Mouse (Mus musculus): ENCODE results near the gene Col4a2. TPM values are rescaled to one million over a fixed set of nuclear protein-coding genes. Genes with fewer than 3 reads are reported as not detected.
A peak's percentile ranks its signal among the peaks of the same experiment; 100 is the strongest.
"Not testable (repeated sequence)": the region's sequence is repeated elsewhere in the genome, so short reads cannot be mapped to it uniquely, and the experiment has no call there.

Col4a2 gene
- total RNA-seq, 1 experiment from 2014 or later, result 16.9 TPM

DNA sequence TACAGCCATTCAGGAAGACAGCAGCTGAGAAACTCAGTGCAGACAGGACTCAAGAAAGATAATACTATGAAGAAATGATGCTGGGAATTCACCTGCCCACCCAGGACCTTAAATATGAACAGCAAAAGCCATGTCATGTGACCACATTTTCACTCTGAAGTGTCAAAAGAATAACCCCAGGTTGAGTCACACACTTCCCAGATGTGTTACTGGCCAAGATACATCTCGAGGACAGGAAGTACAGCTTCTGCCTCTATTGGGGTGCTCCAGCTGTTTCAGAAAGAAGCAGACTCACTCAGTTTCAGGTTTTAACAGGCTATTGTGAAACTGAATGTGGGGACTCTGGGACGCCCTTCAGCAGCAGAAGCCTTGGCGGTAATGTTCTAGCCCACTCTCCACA lies 140.0 kb downstream of the Col4a2 start:
- ATAC-seq (replicated peaks in 1 of 2; ENCODE audit: insufficient read depth in 1 of 2, low FRiP score in 2 of 2, low TSS enrichment in 1 of 2, low read depth in 1 of 2, poor library complexity in 2 of 2, severe bottlenecking in 2 of 2), result peak; percentile 24 to 59; a peak in 3 of 4 replicates

DNA sequence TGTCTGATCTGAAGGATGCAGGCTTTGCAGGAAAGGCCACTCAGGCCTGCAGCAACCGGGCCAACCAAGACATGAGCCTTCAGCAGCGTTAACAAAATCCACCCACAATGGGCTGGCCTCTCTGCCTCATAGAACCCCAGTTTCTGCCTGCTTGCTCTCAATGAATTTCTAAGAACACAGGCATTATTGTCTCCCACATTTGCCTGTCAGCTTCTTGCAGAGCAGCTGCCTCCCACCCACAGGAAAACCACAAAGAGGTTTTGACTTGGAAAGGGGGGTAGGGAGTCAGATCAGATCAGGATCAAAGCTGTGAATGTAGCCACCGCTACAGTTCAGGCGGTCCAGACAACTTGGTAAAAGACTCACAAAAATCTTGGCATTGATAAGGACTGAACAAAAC lies 140.4 kb downstream of the Col4a2 start:
- ATAC-seq (replicated peaks in 1 of 2; ENCODE audit: insufficient read depth in 1 of 2, low FRiP score in 2 of 2, low TSS enrichment in 1 of 2, low read depth in 1 of 2, poor library complexity in 2 of 2, severe bottlenecking in 2 of 2), result peak in 1 of 2 experiments; percentile 13; a peak in 2 of 4 replicates

DNA sequence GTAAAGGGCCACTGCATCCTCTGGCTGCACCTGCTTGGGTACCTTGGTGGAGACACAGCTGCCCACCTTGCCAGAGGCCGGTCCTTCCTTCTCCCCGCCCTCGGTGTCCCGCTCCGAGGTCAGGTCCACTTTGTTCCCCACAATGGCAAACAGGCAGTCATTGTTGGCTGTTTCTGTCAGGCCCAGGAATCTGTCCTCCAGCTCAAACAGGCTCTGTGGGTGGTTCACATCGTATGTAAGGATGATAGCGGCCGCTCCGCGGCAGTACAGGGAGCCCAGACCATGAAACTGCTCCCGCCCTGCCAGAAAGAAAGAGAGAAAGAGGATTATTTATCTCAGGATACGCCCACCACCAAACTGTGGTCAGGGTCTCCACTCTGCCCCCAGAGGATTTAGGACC lies 141.6 kb downstream of the Col4a2 start:
- ATAC-seq (replicated peaks in 1 of 2; ENCODE audit: insufficient read depth in 1 of 2, low FRiP score in 2 of 2, low TSS enrichment in 1 of 2, low read depth in 1 of 2, poor library complexity in 2 of 2, severe bottlenecking in 2 of 2), result no peak

DNA sequence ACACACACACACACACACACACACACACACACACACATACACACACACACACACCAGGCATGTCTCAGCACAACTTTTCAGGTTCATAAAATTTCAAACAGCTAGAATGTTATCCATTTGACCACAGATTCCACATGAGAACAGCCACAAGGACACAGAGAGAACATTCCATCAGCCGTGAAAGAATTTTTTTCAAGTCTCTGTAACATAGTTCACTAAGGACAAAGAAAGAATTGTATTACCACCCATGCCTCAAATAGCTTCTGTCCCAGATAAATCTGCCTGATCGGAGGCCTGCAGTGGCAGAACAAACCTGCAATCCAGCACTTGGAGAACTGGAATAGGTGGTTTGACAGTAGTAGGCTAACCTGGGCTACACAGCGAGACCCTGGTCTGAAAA lies 144.7 kb downstream of the Col4a2 start:
- ATAC-seq (replicated peaks in 1 of 2; ENCODE audit: insufficient read depth in 1 of 2, low FRiP score in 2 of 2, low TSS enrichment in 1 of 2, low read depth in 1 of 2, poor library complexity in 2 of 2, severe bottlenecking in 2 of 2), result no peak

DNA sequence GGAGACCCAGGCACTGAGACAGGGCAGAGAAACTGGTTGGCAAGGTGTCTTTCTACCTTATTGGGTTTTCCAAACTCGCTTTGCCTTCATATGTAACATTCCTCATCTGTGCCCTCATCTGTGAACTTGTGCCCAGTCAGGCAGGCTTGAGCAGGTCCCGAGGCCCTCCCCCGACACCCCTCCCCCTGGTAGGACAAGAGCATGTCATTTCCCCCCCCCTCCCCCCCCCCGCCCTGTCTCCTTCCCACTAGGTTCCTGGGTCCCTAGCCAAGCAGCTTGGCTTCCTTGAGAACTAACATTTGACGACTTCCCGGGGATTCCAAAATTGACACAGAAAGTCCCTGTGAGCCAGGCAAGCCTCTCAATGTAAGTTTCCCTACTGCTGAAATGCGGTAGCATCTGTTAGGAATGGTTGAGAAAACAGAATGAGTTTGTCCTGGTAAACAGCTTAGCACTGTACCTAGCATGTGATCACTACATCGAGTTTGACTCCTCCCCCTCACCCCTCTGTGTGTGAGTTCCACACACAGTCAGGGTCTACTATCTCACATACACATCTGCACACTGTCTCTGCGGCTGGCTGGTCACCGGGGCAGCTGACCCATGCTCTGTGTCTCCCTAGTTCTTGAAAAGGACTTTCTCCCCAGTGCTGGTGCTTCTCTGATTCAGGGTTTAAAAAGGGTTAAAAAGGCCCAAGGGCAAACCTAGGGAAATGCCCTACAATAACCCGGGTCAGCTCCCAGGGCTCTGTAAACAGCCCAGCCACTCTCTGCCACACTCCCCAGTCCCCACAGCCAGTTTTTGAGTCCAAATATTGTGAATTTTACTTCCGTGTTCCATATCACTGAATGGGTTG lies 145.6 kb downstream of the Col4a2 start:
- ATAC-seq (replicated peaks in 1 of 2; ENCODE audit: insufficient read depth in 1 of 2, low FRiP score in 2 of 2, low TSS enrichment in 1 of 2, low read depth in 1 of 2, poor library complexity in 2 of 2, severe bottlenecking in 2 of 2), result no peak

DNA sequence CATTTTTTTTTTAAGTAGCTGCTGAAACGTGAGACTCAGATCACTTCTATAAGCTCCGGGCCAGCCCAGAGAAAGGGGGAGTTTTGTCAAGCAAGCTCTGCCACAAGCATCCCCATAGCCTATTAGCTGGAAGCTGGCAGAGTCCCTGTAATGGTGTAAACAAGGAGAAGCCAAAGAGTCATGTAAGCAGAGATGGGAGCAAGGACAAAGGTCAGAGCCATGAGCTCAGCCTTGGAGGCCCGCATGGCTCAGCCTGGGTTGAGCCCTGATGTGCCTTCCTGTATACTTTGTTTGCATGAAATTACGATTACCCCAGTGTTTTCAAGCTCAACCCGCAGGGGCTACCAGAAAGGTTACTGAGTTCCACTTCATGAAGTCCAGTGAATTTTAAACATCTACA lies 146.4 kb downstream of the Col4a2 start:
- no peak for ATAC-seq (replicated peaks in 1 of 2; ENCODE audit: insufficient read depth in 1 of 2, low FRiP score in 2 of 2, low TSS enrichment in 1 of 2, low read depth in 1 of 2, poor library complexity in 2 of 2, severe bottlenecking in 2 of 2)

DNA sequence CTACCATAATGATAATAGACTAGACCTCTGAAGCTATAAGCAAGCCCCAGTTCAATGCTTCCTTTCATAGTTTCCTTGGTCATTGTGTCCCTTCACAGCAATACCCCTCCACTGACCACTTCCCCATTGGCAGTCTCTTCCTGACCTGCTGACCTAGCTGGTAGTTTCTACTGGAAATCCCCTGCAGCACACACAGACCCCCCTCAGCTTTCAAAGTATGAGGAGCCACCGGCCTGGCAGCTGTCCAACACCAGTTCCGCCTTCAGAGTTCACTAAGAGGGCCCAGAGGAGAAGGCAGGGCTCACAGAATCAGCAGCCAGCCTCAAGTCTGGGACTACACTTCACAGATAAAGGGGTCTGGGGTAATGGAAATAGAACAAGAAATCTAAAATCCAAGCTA lies 148.3 kb downstream of the Col4a2 start:
- ATAC-seq (replicated peaks in 1 of 2; ENCODE audit: insufficient read depth in 1 of 2, low FRiP score in 2 of 2, low TSS enrichment in 1 of 2, low read depth in 1 of 2, poor library complexity in 2 of 2, severe bottlenecking in 2 of 2), result peak in 1 of 2 experiments; percentile 36; a peak in 2 of 4 replicates

DNA sequence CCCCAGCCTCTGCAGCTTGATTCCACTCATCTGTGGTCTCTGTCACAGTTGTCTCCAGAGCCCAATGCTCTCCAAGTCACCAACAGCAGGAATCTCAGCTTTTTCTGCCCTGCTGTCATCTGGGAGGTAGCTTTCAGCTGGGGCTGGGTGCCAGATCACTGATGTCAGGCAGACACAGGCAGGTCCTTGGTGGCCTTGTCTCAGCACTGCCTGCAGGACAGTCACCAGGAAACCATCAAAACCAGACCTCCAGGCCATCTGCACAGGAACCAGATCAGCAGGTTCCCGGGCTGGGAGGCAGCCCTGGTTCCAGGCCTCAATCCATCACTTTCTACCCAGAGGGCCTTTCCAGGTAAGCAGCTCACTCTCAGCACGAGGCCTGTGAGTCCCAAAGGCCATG lies 149.2 kb downstream of the Col4a2 start:
- no peak for ATAC-seq (replicated peaks in 1 of 2; ENCODE audit: insufficient read depth in 1 of 2, low FRiP score in 2 of 2, low TSS enrichment in 1 of 2, low read depth in 1 of 2, poor library complexity in 2 of 2, severe bottlenecking in 2 of 2)

DNA sequence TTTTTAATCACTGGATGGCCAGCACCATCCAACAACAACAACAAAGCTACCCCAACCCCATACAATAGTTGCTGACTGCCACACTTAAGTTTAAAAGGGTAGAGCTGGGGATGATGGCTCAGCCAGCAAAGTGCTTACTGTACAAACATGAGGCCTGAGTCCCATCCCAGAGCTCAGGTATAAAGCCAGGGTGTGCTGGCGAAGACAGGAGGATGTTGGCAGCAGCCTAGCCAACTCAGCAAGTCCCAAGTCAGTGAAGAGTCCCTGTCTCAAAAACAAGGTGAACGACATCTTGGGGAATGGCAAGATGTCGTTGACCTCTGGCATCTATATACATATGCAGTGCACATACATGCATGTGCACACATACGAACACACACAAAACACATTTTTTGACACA lies 150.0 kb downstream of the Col4a2 start:
- ATAC-seq (replicated peaks in 1 of 2; ENCODE audit: insufficient read depth in 1 of 2, low FRiP score in 2 of 2, low TSS enrichment in 1 of 2, low read depth in 1 of 2, poor library complexity in 2 of 2, severe bottlenecking in 2 of 2), result no peak

DNA sequence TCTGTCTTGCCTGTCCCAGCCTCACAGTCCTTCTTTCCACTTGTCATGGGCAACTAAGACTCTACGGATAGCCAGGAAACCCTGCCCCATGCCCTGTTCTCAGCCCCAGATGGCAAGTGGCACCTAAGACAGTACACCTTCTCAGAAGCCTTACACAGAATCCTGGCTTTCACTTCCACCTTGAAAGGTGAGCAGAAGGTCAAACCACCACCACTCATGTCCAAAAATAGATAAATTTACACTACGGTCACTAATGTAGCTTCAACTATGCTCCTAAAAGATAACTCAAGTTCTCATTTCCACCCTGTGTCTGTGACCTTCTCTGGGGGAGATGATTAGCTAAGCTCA lies 150.9 kb downstream of the Col4a2 start:
- ATAC-seq (replicated peaks in 1 of 2; ENCODE audit: insufficient read depth in 1 of 2, low FRiP score in 2 of 2, low TSS enrichment in 1 of 2, low read depth in 1 of 2, poor library complexity in 2 of 2, severe bottlenecking in 2 of 2), result no peak

DNA sequence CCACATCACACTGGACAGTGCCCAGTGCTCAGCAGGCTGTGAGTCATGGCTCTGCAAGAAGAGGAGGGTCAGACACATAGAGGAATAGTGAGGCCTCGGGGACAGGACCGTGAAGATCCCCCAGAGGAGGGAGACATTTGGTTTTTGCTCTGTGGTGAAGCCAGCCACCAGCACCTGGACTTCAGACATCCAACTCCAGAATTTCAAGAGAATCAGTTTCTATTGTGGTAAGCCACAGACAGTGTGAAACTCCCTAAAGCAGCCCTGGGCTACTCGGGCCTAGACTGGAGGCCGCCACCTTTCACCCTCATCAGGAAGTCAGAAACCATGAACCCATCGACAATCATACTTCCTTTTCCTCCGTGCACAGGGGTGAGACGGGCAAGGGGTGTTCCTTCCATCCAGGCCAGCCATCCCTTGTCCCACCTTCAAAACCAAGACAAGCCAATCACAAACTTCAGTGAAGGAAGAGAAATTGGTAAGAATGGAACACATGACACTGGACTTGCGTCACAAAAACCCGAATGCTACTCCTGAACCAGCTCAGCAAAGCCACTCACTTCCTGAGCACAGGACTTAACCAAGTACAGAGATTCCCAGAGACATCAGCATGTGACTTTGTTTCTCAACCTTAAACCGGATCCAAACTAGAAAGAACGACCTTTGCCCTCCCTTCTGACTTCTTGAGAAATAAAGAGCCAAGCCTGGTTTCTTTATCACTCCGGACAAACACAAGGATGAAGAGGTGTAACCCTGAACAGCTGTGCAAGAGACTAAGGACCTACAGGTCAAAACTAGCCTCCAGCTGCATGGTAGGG lies 151.5 kb downstream of the Col4a2 start:
- ATAC-seq (replicated peaks in 1 of 2; ENCODE audit: insufficient read depth in 1 of 2, low FRiP score in 2 of 2, low TSS enrichment in 1 of 2, low read depth in 1 of 2, poor library complexity in 2 of 2, severe bottlenecking in 2 of 2), result peak; percentile 81 to 83

DNA sequence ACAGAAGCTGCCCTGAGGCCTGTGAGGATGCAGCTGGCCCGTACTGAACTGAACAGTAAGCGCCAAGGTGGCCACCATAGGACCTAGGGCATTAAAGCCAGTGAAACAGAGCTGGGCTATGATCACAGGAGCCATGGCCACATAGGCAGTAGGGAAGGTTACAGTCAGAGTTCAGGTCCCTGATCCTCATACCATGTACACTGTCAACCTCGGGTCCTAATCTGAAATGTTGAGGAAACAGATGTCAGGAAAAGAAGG lies 152.0 kb downstream of the Col4a2 start:
- 0 out of 4 replicates have a peak, but pooled peaks of 1 of the 2 experiments have one; percentile 3 for ATAC-seq (replicated peaks in 1 of 2; ENCODE audit: insufficient read depth in 1 of 2, low FRiP score in 2 of 2, low TSS enrichment in 1 of 2, low read depth in 1 of 2, poor library complexity in 2 of 2, severe bottlenecking in 2 of 2)

DNA sequence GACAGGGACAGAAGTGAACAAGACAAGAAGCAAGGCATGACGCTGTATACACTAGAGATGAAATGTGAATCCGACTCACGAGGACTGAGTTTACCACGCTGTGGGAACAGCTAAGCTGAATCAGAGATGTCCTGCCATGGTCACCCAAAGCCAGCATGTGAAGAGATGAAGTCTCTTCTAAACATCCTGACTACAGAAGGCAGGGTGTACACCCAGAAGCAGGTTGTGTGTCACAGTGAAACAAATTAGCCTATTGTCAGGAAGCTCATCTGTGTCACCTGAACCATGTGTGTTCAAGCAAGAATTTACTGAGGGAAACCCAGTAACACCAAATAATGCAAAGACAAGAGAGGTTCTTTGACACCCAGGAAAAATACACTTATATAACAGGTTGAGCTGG lies 153.0 kb downstream of the Col4a2 start:
- no peak for ATAC-seq (replicated peaks in 1 of 2; ENCODE audit: insufficient read depth in 1 of 2, low FRiP score in 2 of 2, low TSS enrichment in 1 of 2, low read depth in 1 of 2, poor library complexity in 2 of 2, severe bottlenecking in 2 of 2)

DNA sequence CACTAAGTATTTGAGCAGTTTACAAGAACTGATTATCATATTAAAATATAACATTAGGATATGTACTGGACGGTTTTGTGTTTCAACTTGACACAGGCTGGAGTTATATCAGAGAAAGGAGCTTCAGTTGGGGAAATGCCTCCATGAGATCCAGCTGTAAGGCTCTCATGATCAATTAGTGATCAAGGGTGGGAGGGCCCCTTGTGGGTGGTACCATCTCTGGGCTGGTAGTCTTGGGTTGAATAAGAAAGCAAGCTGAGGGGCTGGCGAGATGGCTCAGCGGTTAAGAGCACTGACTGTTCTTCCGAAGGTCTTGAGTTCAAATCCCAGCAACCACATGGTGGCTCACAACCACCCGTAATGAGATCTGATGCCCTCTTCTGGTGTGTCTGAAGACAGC lies 153.9 kb downstream of the Col4a2 start:
- ATAC-seq (replicated peaks in 1 of 2; ENCODE audit: insufficient read depth in 1 of 2, low FRiP score in 2 of 2, low TSS enrichment in 1 of 2, low read depth in 1 of 2, poor library complexity in 2 of 2, severe bottlenecking in 2 of 2), result not testable (repeated sequence)

DNA sequence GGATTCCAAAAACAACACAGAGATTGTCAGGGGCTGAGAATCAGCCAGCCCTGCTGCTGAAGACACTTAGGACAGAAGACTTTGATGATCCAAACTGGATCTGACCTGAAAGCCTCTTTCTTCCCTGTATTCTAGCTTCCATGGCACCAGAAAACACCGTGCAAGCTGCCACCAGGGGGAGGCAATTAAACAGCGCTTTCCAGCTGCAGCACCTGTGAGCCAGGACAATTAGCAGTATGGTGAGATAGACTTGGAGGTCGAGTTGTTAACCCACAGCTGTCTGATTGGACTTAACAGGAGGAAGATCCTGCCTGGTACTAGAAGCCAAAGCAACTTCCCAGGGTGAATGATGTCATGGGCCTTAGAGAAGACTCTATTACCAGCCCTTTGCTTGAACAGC lies 156.5 kb downstream of the Col4a2 start:
- ATAC-seq (replicated peaks in 1 of 2; ENCODE audit: insufficient read depth in 1 of 2, low FRiP score in 2 of 2, low TSS enrichment in 1 of 2, low read depth in 1 of 2, poor library complexity in 2 of 2, severe bottlenecking in 2 of 2), result no peak

DNA sequence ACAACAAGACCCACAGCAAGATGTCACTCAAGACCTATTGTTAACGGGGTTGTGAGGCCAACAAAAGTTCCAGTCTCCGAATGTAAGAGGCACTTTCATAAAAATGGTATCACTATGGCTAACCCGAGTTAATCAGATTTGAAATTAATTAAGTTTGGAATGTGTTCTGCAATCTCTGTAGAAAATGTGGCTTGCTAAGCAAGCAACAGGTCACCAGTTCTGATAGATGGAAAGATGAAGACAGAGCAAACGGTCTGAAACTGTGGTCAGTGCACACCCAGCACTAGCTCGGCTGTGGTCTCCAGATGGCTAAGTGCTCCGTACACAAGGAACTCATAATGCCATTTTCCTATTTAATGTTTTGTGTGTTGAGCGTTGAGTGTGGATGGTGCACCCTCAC lies 158.1 kb downstream of the Col4a2 start:
- no peak for ATAC-seq (replicated peaks in 1 of 2; ENCODE audit: insufficient read depth in 1 of 2, low FRiP score in 2 of 2, low TSS enrichment in 1 of 2, low read depth in 1 of 2, poor library complexity in 2 of 2, severe bottlenecking in 2 of 2)

DNA sequence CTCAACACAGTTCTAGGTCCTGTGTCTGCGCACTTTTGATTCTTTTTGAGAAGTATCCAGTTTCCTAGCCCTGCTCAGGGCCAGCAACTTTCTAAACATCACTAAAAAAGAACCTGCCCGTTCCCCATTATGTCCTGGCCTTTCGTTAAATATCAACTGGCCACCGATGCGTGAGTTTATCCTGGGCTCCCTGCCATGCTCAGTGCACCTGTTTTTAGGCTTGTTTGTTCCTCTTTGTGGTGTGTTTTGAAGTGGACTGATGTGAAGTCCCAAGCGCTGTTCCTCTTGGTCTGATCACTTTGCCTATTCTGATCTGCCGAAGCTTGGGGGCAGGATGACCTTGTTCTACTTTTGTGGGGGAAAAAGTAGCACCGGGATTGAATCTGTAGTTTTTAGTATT lies 158.7 kb downstream of the Col4a2 start:
- peak; percentile 61 to 62 for ATAC-seq (replicated peaks in 1 of 2; ENCODE audit: insufficient read depth in 1 of 2, low FRiP score in 2 of 2, low TSS enrichment in 1 of 2, low read depth in 1 of 2, poor library complexity in 2 of 2, severe bottlenecking in 2 of 2)

DNA sequence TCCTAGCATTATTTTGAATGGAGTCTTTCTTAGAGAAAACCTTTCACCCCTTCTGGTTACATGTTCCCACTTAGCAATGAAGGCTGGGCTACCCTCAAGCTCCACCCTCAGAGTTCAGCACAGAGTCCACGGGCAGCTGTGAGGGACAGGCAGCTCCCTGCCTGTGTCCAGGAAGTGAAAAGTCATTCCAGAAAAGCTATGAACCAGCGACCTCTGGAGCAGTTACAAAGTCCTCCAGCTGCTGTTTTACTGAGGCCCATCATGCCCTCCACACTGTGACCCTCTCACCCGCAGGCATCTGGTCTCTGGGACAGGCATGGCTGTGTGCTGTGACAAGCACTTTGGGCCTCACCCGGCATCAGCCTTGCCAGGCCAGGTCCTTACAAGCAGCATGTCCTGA lies 160.5 kb downstream of the Col4a2 start:
- no peak for ATAC-seq (replicated peaks in 1 of 2; ENCODE audit: insufficient read depth in 1 of 2, low FRiP score in 2 of 2, low TSS enrichment in 1 of 2, low read depth in 1 of 2, poor library complexity in 2 of 2, severe bottlenecking in 2 of 2)

DNA sequence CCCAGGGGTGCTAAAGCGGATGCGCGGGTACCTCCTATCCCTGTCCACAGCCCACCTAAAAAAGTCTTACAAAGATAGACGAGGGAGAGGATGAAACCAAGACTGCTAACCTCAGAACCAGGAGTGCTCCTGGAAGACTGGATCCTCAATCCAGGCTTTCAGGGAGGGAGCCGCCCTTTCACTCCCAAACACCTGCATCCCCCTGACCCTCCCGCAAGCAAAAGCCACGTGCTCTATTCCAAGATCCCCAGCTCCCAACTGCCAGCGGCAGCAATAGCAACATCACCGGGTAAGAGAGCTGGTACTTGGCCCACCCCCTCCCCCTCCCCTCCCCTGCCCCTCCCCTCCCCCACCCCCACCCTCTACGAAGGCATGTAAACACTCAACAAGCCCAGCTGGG lies 162.8 kb downstream of the Col4a2 start:
- ATAC-seq (replicated peaks in 1 of 2; ENCODE audit: insufficient read depth in 1 of 2, low FRiP score in 2 of 2, low TSS enrichment in 1 of 2, low read depth in 1 of 2, poor library complexity in 2 of 2, severe bottlenecking in 2 of 2), result no peak

All from hematopoietic stem cell, adult 5-6 weeks (primary cell).